Mouse (Mus musculus) brain, embryonic 14.5 days (tissue): ENCODE data around the gene Rfesd.

ENCODE experiments used
- CTCF ChIP-seq: fragments of 200-500 bp; IDR thresholded peaks from 2 replicates; pipeline ENCODE4 v1.5.1; 2012; ENCODE audit warnings: inconsistent platforms, mild to moderate bottlenecking, moderate library complexity, borderline replicate concordance; ENCODE audit not compliant: insufficient read depth, insufficient read length; ENCODE audit errors: extremely low read depth
- POLR2A ChIP-seq: fragments of 200-500 bp; IDR thresholded peaks from 2 replicates; pipeline ENCODE4 v1.6.1; 2012; ENCODE audit warnings: mild to moderate bottlenecking, inconsistent platforms, borderline replicate concordance; ENCODE audit not compliant: poor library complexity, insufficient read depth, insufficient read length, severe bottlenecking; ENCODE audit errors: extremely low read depth

- TF ChIP-seq POLR2A (no peak), CTCF (no peak)
These were observed 41.9 kb downstream of the Rfesd start for GRCm38 (mm10) chr13:75976649-75977048.
